Mouse (Mus musculus) hindbrain, embryonic 10.5 days (tissue): ENCODE measurements at regions not wholly inside any gene's neighbourhood (a gene's known extent, or its start where the extent isn't known, plus 50 kb on each side); places are given as distances from the start of the nearest gene placed in this dataset.

Experiments used
- DNase-seq: peaks from one replicate; pipeline ENCODE4 v3.0.0-alpha.2; 2017; ENCODE audit warnings: low spot score
- H3K27ac ChIP-seq: fragments of 300-500 bp; sonication (generic); 2 replicates; pipeline ENCODE4 v1.5.1; 2016; ENCODE audit warnings: mild to moderate bottlenecking, moderate library complexity
- H3K27me3 ChIP-seq: fragments of 300-500 bp; sonication (generic); 2 replicates; pipeline ENCODE4 v1.6.1; 2016; ENCODE audit warnings: mild to moderate bottlenecking; ENCODE audit not compliant: poor library complexity, insufficient read depth, severe bottlenecking
- H3K36me3 ChIP-seq: fragments of 300-500 bp; sonication (generic); 2 replicates; pipeline ENCODE4 v1.6.1; 2016; ENCODE audit warnings: mild to moderate bottlenecking, moderate library complexity
- H3K4me1 ChIP-seq: fragments of 300-500 bp; sonication (generic); replicated peaks from 2 replicates; pipeline ENCODE4 v1.6.1; 2016; ENCODE audit warnings: mild to moderate bottlenecking
- H3K4me3 ChIP-seq: fragments of 300-500 bp; sonication (generic); 2 replicates; pipeline ENCODE4 v1.5.1; 2016; ENCODE audit warnings: mild to moderate bottlenecking, moderate library complexity
- H3K9me3 ChIP-seq: fragments of 300-500 bp; sonication (generic); 2 replicates; pipeline ENCODE4 v1.6.1; 2016; ENCODE audit warnings: mild to moderate bottlenecking, moderate library complexity
- WGBS: fragments of 180-500 bp; shearing (Covaris S2); methylation state at CpG from one replicate; pipeline ENCODE4 v1.1.7; 2016; 5-methylcytosine and 5-hydroxymethylcytosine counted together

GRCm38 (mm10) chr2:148575433-148575832, 97.0 kb upstream of the Nxt1 start:
- H3K27me3 ChIP-seq: no peaks in the 10 kb centered on the region
- no peaks in the 10 kb centered on the region for H3K36me3 ChIP-seq
- H3K4me1 ChIP-seq: no peaks in the 10 kb centered on the region
- no peak overlapping the region for H3K27ac ChIP-seq
- WGBS: 83% methylated on average over 3 of the region's 3 CpGs
- DNase-seq: no peak
- H3K9me3 ChIP-seq: no peaks in the 10 kb centered on the region
- H3K4me3 ChIP-seq: no peak overlapping the region

DNA sequence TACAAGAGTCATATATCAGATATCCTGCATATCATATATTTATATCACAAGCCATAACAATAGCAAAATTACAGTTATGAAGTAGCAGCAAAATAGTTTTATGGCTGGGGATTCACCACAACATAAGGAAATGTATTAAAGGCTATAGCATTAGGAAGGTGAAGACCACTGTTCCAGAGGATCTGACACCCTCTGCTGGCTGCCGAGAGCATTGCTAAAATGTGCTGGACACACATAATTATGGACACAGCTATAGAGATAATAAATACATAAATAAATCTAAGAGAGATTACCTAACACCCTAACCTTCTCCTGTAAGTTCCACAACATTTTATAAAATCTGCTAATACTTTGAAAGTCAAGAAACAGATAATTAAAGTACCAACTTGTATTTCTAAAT, 100.2 kb upstream of the Nxt1 start:
- DNase-seq: peak; percentile 53
- Histone ChIP-seq H3K4me1 (no peaks in the 10 kb centered on the region), H3K36me3 (no peaks in the 10 kb centered on the region), H3K4me3 (no peak overlapping the region), H3K27me3 (no peaks in the 10 kb centered on the region), H3K9me3 (no peaks in the 10 kb centered on the region), H3K27ac (no peak overlapping the region)
- 27% methylated on average over 1 of the region's 1 CpGs for WGBS

DNA sequence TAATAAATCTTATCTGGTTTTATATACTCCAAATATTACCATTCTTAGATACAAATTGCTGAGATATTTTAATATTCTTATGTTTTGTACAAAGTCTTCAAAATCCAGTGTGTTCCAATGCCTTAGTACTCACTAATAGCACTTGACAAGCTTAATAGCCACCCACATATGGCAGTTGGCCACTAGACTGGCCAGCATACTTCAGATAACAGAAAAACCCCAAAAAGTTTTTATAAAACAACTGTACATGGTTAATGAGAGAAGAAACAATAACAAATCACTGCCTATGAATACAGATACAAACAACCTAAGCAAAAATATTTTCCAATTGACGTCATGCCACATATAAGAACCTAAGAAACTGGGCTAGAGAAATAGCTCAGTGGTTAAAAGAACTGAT, 100.8 kb upstream of the Nxt1 start:
- no peak overlapping the region for H3K4me3 ChIP-seq
- H3K4me1 ChIP-seq: no peaks in the 10 kb centered on the region
- no peak for DNase-seq
- WGBS: 92% methylated on average over 1 of the region's 1 CpGs
- no peaks in the 10 kb centered on the region for H3K36me3 ChIP-seq
- H3K27me3 ChIP-seq: no peaks in the 10 kb centered on the region
- no peak overlapping the region for H3K27ac ChIP-seq
- no peaks in the 10 kb centered on the region for H3K9me3 ChIP-seq

DNA sequence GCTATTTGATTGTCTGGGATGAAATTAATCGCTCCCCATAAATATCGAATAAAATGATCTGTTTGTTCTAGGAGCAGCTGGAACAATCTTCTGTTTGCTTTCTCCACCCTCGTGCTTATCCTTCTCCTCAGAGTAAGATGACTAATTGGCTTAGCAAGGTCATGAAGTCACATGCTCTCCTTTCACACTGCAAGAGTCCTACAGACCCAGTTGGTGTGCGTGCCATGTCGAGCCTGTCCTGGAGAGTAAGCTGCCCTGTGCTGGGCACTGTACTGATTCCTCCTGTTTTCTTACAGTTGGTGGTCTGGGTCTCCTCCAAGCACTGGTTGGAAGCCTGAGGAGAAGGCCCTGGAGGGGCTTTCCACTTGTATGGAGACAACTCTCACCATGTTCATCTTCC, 101.4 kb upstream of the Nxt1 start:
- WGBS: 72% methylated on average over 5 of the region's 5 CpGs
- H3K9me3 ChIP-seq: no peaks in the 10 kb centered on the region
- H3K4me3 ChIP-seq: no peak overlapping the region
- H3K4me1 ChIP-seq: no peaks in the 10 kb centered on the region
- no peaks in the 10 kb centered on the region for H3K36me3 ChIP-seq
- H3K27ac ChIP-seq: no peak overlapping the region
- H3K27me3 ChIP-seq: no peaks in the 10 kb centered on the region
- no peak for DNase-seq

- DNase-seq: no peak
- Histone ChIP-seq H3K9me3 (no peaks in the 10 kb centered on the region), H3K4me1 (no peaks in the 10 kb centered on the region), H3K27me3 (no peaks in the 10 kb centered on the region), H3K36me3 (no peaks in the 10 kb centered on the region), H3K4me3 (no peak overlapping the region), H3K27ac (no peak overlapping the region)
- 73% methylated on average over 2 of the region's 2 CpGs for WGBS
Observed at GRCm38 (mm10) chr2:148567930-148568481, 104.4 kb upstream of the Nxt1 start.

DNA sequence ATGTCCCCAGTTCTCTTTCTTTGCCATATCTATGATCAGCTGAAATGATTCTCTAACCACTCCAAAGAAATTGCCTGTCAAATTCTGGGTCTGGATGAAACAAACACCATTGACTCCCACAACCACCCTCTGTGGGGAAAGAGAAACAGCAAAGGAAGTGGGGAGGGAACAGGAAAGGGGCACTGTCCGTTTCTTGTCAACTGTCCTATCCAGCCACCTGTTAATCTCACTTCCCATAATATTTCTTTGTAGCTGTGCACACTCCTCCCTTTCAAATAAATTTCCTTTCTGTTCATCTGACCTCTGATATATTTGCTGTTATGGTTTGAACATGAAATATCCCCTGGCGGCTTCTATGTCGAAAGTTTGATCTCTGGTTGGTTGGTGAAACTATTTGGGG, 109.0 kb upstream of the Nxt1 start:
- WGBS: 77% methylated on average over 3 of the region's 3 CpGs
- no peaks in the 10 kb centered on the region for H3K27me3 ChIP-seq
- no peaks in the 10 kb centered on the region for H3K4me1 ChIP-seq
- DNase-seq: no peak
- no peaks in the 10 kb centered on the region for H3K9me3 ChIP-seq
- H3K4me3 ChIP-seq: no peak overlapping the region
- no peaks in the 10 kb centered on the region for H3K36me3 ChIP-seq
- H3K27ac ChIP-seq: no peak overlapping the region

- Histone ChIP-seq H3K4me1 (no peaks in the 10 kb centered on the region), H3K27me3 (no peaks in the 10 kb centered on the region), H3K36me3 (no peaks in the 10 kb centered on the region), H3K27ac (no peak overlapping the region), H3K9me3 (no peaks in the 10 kb centered on the region), H3K4me3 (no peak overlapping the region)
- 82% methylated on average over 3 of the region's 3 CpGs for WGBS
- no peak for DNase-seq
Observed at GRCm38 (mm10) chr2:148562041-148562440, 110.4 kb upstream of the Nxt1 start.

GRCm38 (mm10) chr2:148560013-148560773, 112.2 kb upstream of the Nxt1 start:
- Histone ChIP-seq H3K4me3 (no peak overlapping the region), H3K27me3 (no peaks in the 10 kb centered on the region), H3K27ac (no peak overlapping the region), H3K9me3 (no peaks in the 10 kb centered on the region), H3K4me1 (no peaks in the 10 kb centered on the region), H3K36me3 (no peaks in the 10 kb centered on the region)
- DNase-seq: no peak
- 89% methylated on average over 4 of the region's 4 CpGs for WGBS

GRCm38 (mm10) chr2:148559376-148559775, 113.0 kb upstream of the Nxt1 start:
- no peak for DNase-seq
- Histone ChIP-seq H3K27ac (no peak overlapping the region), H3K9me3 (no peaks in the 10 kb centered on the region), H3K4me1 (no peaks in the 10 kb centered on the region), H3K27me3 (no peaks in the 10 kb centered on the region), H3K36me3 (no peaks in the 10 kb centered on the region), H3K4me3 (no peak overlapping the region)
- 81% methylated on average over 4 of the region's 4 CpGs for WGBS

- H3K9me3 ChIP-seq: no peaks in the 10 kb centered on the region
- no peak overlapping the region for H3K27ac ChIP-seq
- no peaks in the 10 kb centered on the region for H3K36me3 ChIP-seq
- no peaks in the 10 kb centered on the region for H3K27me3 ChIP-seq
- H3K4me1 ChIP-seq: no peaks in the 10 kb centered on the region
- H3K4me3 ChIP-seq: no peak overlapping the region
- DNase-seq: no peak
Observed at GRCm38 (mm10) chr2:148558365-148558764, 114.0 kb upstream of the Nxt1 start.

GRCm38 (mm10) chr2:148551207-148551606, 107.8 kb upstream of the Cd93 start:
- DNase-seq: no peak
- Histone ChIP-seq H3K4me1 (no peaks in the 10 kb centered on the region), H3K36me3 (no peaks in the 10 kb centered on the region), H3K27me3 (no peaks in the 10 kb centered on the region), H3K27ac (no peak overlapping the region), H3K4me3 (no peak overlapping the region), H3K9me3 (no peaks in the 10 kb centered on the region)
- 82% methylated on average over 4 of the region's 4 CpGs for WGBS

- no peaks in the 10 kb centered on the region for H3K4me1 ChIP-seq
- 97% methylated on average over 1 of the region's 1 CpGs for WGBS
- DNase-seq: no peak
Observed at GRCm38 (mm10) chr2:148549618-148550017, 106.3 kb upstream of the Cd93 start.

DNA sequence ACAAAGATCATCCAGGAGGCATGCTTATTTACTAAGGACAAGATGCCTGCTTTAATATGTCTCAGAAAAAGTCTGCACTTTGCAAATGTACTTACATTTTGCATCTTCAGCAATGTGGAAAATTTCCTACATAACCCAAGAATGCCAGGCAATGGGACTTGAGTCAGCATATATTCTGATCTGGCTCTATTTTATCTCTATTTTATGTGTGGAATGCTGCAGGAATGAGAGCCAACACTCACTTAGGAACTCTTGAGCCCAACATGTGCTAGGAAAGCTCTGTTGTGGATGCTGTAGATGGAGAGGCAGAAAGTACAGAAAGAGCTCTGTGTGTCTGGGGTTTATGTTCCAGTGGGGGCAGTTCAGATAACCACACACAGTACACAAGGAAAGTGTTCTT, 99.0 kb upstream of the Cd93 start:
- no peak overlapping the region for H3K4me3 ChIP-seq
- no peaks in the 10 kb centered on the region for H3K4me1 ChIP-seq
- no peaks in the 10 kb centered on the region for H3K36me3 ChIP-seq
- H3K9me3 ChIP-seq: no peaks in the 10 kb centered on the region
- no peak for DNase-seq
- H3K27me3 ChIP-seq: no peaks in the 10 kb centered on the region
- no peak overlapping the region for H3K27ac ChIP-seq

More at GRCm38 (mm10) chr2:148549618-148550017, 106.3 kb upstream of the Cd93 start:
- Histone ChIP-seq H3K27me3 (no peaks in the 10 kb centered on the region), H3K27ac (no peak overlapping the region), H3K4me3 (no peak overlapping the region), H3K9me3 (no peaks in the 10 kb centered on the region), H3K36me3 (no peaks in the 10 kb centered on the region)
